ENCODE assay signal across 25 mouse cellular contexts in the genomic region with DNA sequence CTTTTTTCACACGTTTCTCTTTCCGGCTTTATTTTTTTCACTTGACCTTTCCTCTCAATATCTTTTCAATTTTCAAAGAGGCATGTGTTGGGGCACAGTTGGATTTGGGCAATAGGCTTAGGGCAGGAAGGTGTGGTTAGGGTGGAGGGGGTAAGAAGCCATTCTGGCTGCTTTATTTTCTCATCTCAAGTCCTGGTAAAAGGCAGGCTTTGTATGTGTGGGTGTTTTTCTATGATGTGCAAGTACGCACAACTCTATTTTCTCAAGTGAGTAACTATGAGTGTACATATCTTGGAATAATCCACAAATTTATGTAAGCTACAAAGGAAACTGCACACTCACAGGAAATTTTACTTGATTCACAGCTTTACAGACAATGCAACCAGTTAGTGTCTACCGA.
DNase-seq lines count a peak whose midpoint lies in the region; ATAC-seq and TF ChIP-seq lines count a peak whose summit lies in the region.
"Had no signal": no experiment of that assay in that cellular context is flagged by ENCODE, and none has a peak within 500 bp of the region (broad histone marks: within the 10 kb centered on the region; RNA-seq: fewer than 3 reads in every experiment).

No protein-coding gene starts in this region.

- H3K27me3 ChIP-seq in myocyte (ENCODE audit: control insufficient read depth, insufficient read depth, insufficient read length) = no peaks in the 10 kb centered on the region
- H3K27me3 ChIP-seq: embryonic facial prominence, embryonic 13.5 days; forebrain, embryonic 13.5 days; hindbrain, embryonic 12.5 days; intestine, embryonic 15.5 days had no signal

- H3K36me3 ChIP-seq in myocyte (ENCODE audit: control insufficient read depth, insufficient read depth) = no peaks in the 10 kb centered on the region
- H3K36me3 ChIP-seq: embryonic facial prominence, embryonic 13.5 days; G1E; heart, embryonic 10.5 days; hindbrain, embryonic 12.5 days; intestine, embryonic 15.5 days had no signal

- TF ChIP-seq POLR2A in myocyte (IDR thresholded peaks at IDR 0.05; ENCODE audit: insufficient read length, low read depth) = no peak

- peak overlapping the region; percentile 16 for H3K4me2 ChIP-seq in myocyte (ENCODE audit: low read depth)
- H3K4me2 ChIP-seq: embryonic facial prominence, embryonic 13.5 days; forebrain, embryonic 13.5 days; hindbrain, embryonic 12.5 days; intestine, embryonic 15.5 days had no signal

- peak; percentile 52 for ATAC-seq in CD4-positive, CD25-positive, alpha-beta regulatory T cell, adult 4 months
- ATAC-seq in megakaryocyte progenitor cell, adult 5-6 weeks (replicated peaks; ENCODE audit: poor library complexity) = no peak
- ATAC-seq: forebrain, embryonic 13.5 days; forebrain, postnatal 0 days; hindbrain, embryonic 16.5 days; intestine, embryonic 15.5 days had no signal

- H3ac ChIP-seq in myocyte (ENCODE audit: control insufficient read depth, insufficient read length) = no peak overlapping the region

- no peak overlapping the region for H3K4me3 ChIP-seq in myocyte
- H3K4me3 ChIP-seq: embryonic facial prominence, embryonic 13.5 days; forebrain, embryonic 13.5 days; heart, embryonic 10.5 days; hindbrain, embryonic 12.5 days; intestine, embryonic 15.5 days had no signal

- DNase-seq in 3T3-L1 (ENCODE audit: low read depth, low spot score) = peak; percentile 64
- DNase-seq in brain, adult 2 months (ENCODE audit: low read depth, low spot score) = peak; percentile 8
- no peak for DNase-seq in ovary, postnatal 36 days (ENCODE audit: low spot score)
- DNase-seq in embryo, embryonic 10.5 days (ENCODE audit: low spot score) = no peak
- DNase-seq: adrenal gland, adult 2 months; adrenal gland, postnatal 36 days; cerebellum, adult 11-12 months; cerebellum, adult 9-10 months; cerebellum, postnatal 25 days; forebrain, postnatal 0 days; gastrocnemius, postnatal 10 days; heart, adult 18-20 months; heart, postnatal 10 days; heart, postnatal 4 days; kidney, adult 2 months had no signal

- H3K79me2 ChIP-seq in myocyte (ENCODE audit: control insufficient read depth, insufficient read depth) = no peaks in the 10 kb centered on the region

TF ChIP-seq in myocyte, 11 proteins besides CTCF, POLR2A, EP300 and RAD21:
- TF ChIP-seq REST (IDR thresholded peaks at IDR 0.05; ENCODE audit: insufficient read depth, insufficient read length) = no peak
- no peak for TF ChIP-seq MAX (IDR thresholded peaks at IDR 0.05; ENCODE audit: low read depth)
- no peak for TF ChIP-seq TCF12 (IDR thresholded peaks at IDR 0.05; ENCODE audit: insufficient read depth, poor library complexity, severe bottlenecking)
- no peak for TF ChIP-seq USF1 (IDR thresholded peaks at IDR 0.05; ENCODE audit: low read depth)
- TF ChIP-seq SRF (IDR thresholded peaks at IDR 0.05; ENCODE audit: control insufficient read depth, insufficient read length, low read depth) = no peak
- TF ChIP-seq E2F4 (IDR thresholded peaks at IDR 0.05; ENCODE audit: insufficient read depth) = no peak
- no peak for TF ChIP-seq POLR2AphosphoS2 (IDR thresholded peaks at IDR 0.05; ENCODE audit: insufficient read length, low read depth)
- TF ChIP-seq MYOD1 (IDR thresholded peaks at IDR 0.05; ENCODE audit: control insufficient read depth in 1 of 3, insufficient read length in 2 of 3, low read depth in 2 of 3) = no peak
- TF ChIP-seq TCF3 (IDR thresholded peaks at IDR 0.05; ENCODE audit: insufficient read length, low read depth) = no peak
- TF ChIP-seq CEBPB (IDR thresholded peaks at IDR 0.05; ENCODE audit: insufficient read depth, poor library complexity, severe bottlenecking) = no peak
- TF ChIP-seq MYOG (IDR thresholded peaks at IDR 0.05; ENCODE audit: control insufficient read depth in 1 of 3, insufficient read depth in 1 of 3, insufficient read length in 2 of 3, low read depth in 2 of 3) = no peak

Comparison
In these comparisons a context has a peak if more than half of its experiments do, and no peak if none do; other contexts are left out.
1. DNase-seq: peak in 3T3-L1 (single experiment) and brain, adult 2 months (single experiment); none in ovary, postnatal 36 days (single experiment) and embryo, embryonic 10.5 days (single experiment).